Mouse (Mus musculus): ENCODE results near the gene Gadd45g.

DNA sequence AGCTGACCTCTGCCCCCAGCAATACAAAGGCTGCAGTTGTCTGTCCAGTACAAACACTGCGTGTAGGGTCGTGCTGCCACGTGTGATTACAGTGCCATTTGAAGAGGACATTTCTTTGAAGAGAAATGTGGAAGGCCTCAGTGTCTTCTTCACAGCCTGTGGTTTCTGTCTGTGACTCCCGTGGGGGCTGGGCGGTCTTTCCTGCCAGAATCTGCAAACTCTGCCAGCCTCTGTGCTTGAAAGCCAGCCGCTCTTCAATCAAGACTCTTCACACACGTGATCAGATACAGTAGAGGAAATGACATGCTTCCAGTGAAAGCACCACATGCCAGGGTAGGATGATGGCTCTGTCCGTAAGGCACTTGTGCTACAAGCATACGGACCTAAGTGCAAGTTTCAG, 45.6 kb upstream of the Gadd45g start:
- TF ChIP-seq POLR2A (IDR thresholded peaks at IDR 0.05; ENCODE audit: low read depth, low read length) (no peak), CTCF (IDR thresholded peaks at IDR 0.05; ENCODE audit: borderline replicate concordance, insufficient read depth, low read length) (no peak)
